Mouse (Mus musculus): ENCODE measurements around the gene Thbs2. TPM values are rescaled to one million over a fixed set of nuclear protein-coding genes. Genes with fewer than 3 reads are reported as not detected.
A peak's percentile ranks its signal among the peaks of the same experiment; 100 is the strongest.
"Not testable (repeated sequence)": the region's sequence is repeated elsewhere in the genome, so short reads cannot be mapped to it uniquely, and the experiment has no call there.

Gene Thbs2
- polyA plus RNA-seq, 1 experiment from 2014 or later = 2.2 TPM

DNA sequence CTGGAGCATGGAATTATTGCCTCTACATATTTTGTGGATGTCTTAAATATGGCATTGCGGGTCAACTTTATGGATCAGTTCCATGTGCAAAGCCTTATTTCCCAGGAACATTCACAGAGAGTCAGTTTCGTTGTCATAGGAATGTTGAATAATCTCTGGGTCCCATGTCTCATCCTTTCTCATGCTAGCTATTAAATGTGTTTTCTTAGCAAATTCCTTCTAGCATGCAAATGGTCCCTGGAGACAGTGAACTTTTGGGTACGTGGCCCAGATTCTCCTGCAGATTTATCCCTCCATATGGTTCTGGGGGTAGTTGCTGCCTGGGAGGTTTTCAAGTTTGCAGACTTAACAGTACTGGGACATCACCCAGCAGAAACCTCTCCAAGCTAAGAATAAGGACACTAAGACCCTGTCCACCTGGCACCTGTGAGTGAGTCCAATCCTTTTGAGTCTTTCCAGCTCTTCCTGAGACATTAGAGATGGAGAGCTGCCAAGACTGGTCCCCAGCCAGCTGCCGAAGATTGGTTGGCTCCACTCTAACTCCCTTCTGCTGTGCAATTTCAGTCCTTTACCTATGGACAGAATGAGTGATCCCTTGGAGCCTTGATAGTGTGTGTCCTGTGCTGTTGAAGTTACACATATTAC, 45.9 kb downstream of the Thbs2 start:
- DNase-seq (ENCODE audit: low spot score) (no peak), ATAC-seq (ENCODE audit: insufficient number of reproducible peaks, low FRiP score, low TSS enrichment, low read depth) (no peak)
- no peaks in the 10 kb centered on the region for H3K4me1 ChIP-seq (ENCODE audit: control insufficient read depth, insufficient read depth, low read length)
- H3K4me3 ChIP-seq (ENCODE audit: low read depth, low read length) = no peak overlapping the region
- no peaks in the 10 kb centered on the region for H3K36me3 ChIP-seq (ENCODE audit: control insufficient read depth, insufficient read depth, low read length)
- 83% methylated on average over 4 of the region's 4 CpGs for WGBS
- H3K9ac ChIP-seq (ENCODE audit: low read length) = no peak overlapping the region
- H3K27me3 ChIP-seq (ENCODE audit: control insufficient read depth, insufficient read depth, low read length) = no peaks in the 10 kb centered on the region
- no peak overlapping the region for H3K4me2 ChIP-seq (ENCODE audit: low read depth, severe bottlenecking)
- no peak overlapping the region for H3K27ac ChIP-seq (replicated peaks; ENCODE audit: low read depth, low read length)
- H3K9me3 ChIP-seq (ENCODE audit: control insufficient read depth, low read length) = no peaks in the 10 kb centered on the region

GRCm38 (mm10) chr17:14643996-14644395, 50.0 kb downstream of the Thbs2 start:
- Histone ChIP-seq H3K27me3 (ENCODE audit: control insufficient read depth, insufficient read depth, low read length) (no peaks in the 10 kb centered on the region), H3K4me3 (ENCODE audit: low read depth, low read length) (no peak overlapping the region), H3K27ac (replicated peaks; ENCODE audit: low read depth, low read length) (no peak overlapping the region), H3K9me3 (ENCODE audit: control insufficient read depth, low read length) (no peaks in the 10 kb centered on the region), H3K4me2 (ENCODE audit: low read depth, severe bottlenecking) (no peak overlapping the region), H3K9ac (ENCODE audit: low read length) (no peak overlapping the region), H3K36me3 (ENCODE audit: control insufficient read depth, insufficient read depth, low read length) (no peaks in the 10 kb centered on the region), H3K4me1 (ENCODE audit: control insufficient read depth, insufficient read depth, low read length) (no peaks in the 10 kb centered on the region)
- DNase-seq (ENCODE audit: low spot score) (no peak), ATAC-seq (ENCODE audit: insufficient number of reproducible peaks, low FRiP score, low TSS enrichment, low read depth) (no peak)
- WGBS = 76% methylated on average over 3 of the region's 3 CpGs

DNA sequence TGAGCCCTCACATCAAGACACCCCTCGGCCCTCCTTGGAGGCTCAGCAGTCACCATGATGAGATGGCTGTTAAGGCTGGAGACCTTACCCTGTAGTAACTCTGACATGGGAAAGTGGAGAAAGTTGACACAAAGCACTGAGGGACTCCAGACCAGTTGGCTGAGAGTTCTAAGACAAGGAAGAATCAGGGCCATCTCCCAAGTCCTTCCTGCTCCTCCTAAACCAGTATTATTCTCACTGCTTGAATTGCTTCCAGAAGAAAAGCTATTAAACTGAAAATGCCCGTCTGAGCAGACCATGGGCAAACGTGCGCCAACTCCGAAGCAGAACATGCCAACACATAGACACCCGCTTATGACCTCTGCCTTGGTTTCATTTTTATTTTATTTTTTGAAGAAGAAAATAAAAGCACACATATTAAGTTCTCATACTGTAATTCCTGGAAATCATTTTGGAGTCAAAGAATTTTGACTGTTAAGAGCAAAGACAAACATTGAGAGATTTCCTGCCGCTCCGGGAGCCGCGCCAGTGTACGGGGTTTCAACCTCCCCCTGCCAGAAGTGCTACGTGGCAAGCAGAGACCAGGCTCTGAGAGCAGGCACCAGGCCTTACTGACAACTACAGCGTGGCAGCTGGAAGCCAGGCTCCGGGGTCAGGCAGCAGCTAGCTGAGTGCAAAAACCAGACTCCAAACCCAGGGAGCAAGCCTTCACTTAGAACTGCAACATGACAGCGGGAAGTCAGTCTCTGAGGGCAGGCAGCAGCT, 53.5 kb downstream of the Thbs2 start:
- no peak for DNase-seq (ENCODE audit: low spot score)
- ATAC-seq (ENCODE audit: insufficient number of reproducible peaks, low FRiP score, low TSS enrichment, low read depth) = no peak
- Histone ChIP-seq H3K27me3 (ENCODE audit: control insufficient read depth, insufficient read depth, low read length) (no peaks in the 10 kb centered on the region), H3K4me1 (ENCODE audit: control insufficient read depth, insufficient read depth, low read length) (no peaks in the 10 kb centered on the region), H3K27ac (replicated peaks; ENCODE audit: low read depth, low read length) (no peak overlapping the region), H3K9ac (ENCODE audit: low read length) (no peak overlapping the region), H3K4me2 (ENCODE audit: low read depth, severe bottlenecking) (no peak overlapping the region), H3K9me3 (ENCODE audit: control insufficient read depth, low read length) (no peaks in the 10 kb centered on the region), H3K36me3 (ENCODE audit: control insufficient read depth, insufficient read depth, low read length) (no peaks in the 10 kb centered on the region), H3K4me3 (ENCODE audit: low read depth, low read length) (no peak overlapping the region)
- 86% methylated on average over 15 of the region's 15 CpGs for WGBS

DNA sequence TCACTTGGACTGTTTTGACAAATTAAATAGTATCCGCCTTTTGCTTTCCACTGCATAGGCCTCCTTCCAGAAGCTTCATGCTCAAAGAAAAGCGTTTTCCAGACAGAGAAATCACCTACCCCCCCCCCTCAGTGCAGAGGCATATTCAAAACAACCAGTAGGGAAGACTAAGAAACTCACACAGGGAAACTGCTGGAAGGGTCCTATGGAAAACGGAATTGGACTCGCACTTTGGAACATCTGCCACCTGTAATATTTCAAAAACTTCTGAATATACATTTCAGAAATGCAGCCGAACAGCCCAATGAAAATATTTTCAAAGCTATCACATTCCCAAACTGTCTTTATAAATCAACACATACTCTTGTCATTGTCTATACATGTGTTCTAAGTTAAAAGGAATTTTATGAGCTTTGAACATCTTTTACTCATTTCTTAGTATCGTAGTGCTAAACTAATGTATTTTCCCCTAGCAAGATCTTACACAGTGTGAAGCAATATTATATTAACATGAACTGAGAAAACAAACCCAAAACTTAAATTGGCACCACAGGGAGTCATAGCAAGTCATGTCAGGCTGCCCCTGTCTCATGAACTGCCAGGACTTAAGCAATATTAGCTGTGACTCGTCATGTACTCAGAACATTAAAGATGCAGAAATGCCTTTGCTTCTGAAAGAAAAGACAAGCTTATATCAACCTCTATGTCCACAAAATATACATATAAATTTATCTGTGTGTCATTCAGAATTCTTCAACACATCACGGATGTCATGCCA, 58.3 kb downstream of the Thbs2 start:
- 88% methylated on average over 8 of the region's 8 CpGs for WGBS
- H3K9me3 ChIP-seq (ENCODE audit: control insufficient read depth, low read length) = no peaks in the 10 kb centered on the region
- H3K27me3 ChIP-seq (ENCODE audit: control insufficient read depth, insufficient read depth, low read length) = no peaks in the 10 kb centered on the region
- no peak overlapping the region for H3K4me3 ChIP-seq (ENCODE audit: low read depth, low read length)
- no peak for DNase-seq (ENCODE audit: low spot score)
- H3K36me3 ChIP-seq (ENCODE audit: control insufficient read depth, insufficient read depth, low read length) = no peaks in the 10 kb centered on the region
- no peak overlapping the region for H3K9ac ChIP-seq (ENCODE audit: low read length)
- H3K4me2 ChIP-seq (ENCODE audit: low read depth, severe bottlenecking) = no peak overlapping the region
- no peak for ATAC-seq (ENCODE audit: insufficient number of reproducible peaks, low FRiP score, low TSS enrichment, low read depth)
- H3K27ac ChIP-seq (replicated peaks; ENCODE audit: low read depth, low read length) = no peak overlapping the region
- H3K4me1 ChIP-seq (ENCODE audit: control insufficient read depth, insufficient read depth, low read length) = no peaks in the 10 kb centered on the region

GRCm38 (mm10) chr17:14628901-14629300, 65.1 kb downstream of the Thbs2 start:
- no peak overlapping the region for H3K4me3 ChIP-seq (ENCODE audit: low read depth, low read length)
- no peak overlapping the region for H3K27ac ChIP-seq (replicated peaks; ENCODE audit: low read depth, low read length)
- no peak overlapping the region for H3K9ac ChIP-seq (ENCODE audit: low read length)
- H3K4me1 ChIP-seq (ENCODE audit: control insufficient read depth, insufficient read depth, low read length) = 0 out of 2 replicates have a peak, but pooled peaks cover 3% of the 10 kb centered on the region
- 79% methylated on average over 4 of the region's 4 CpGs for WGBS
- no peak for DNase-seq (ENCODE audit: low spot score)
- H3K36me3 ChIP-seq (ENCODE audit: control insufficient read depth, insufficient read depth, low read length) = no peaks in the 10 kb centered on the region
- H3K4me2 ChIP-seq (ENCODE audit: low read depth, severe bottlenecking) = no peak overlapping the region
- no peaks in the 10 kb centered on the region for H3K9me3 ChIP-seq (ENCODE audit: control insufficient read depth, low read length)
- no peaks in the 10 kb centered on the region for H3K27me3 ChIP-seq (ENCODE audit: control insufficient read depth, insufficient read depth, low read length)
- no peak for ATAC-seq (ENCODE audit: insufficient number of reproducible peaks, low FRiP score, low TSS enrichment, low read depth)

GRCm38 (mm10) chr17:14627828-14628338, 66.2 kb downstream of the Thbs2 start:
- Histone ChIP-seq H3K4me1 (ENCODE audit: control insufficient read depth, insufficient read depth, low read length) (0 out of 2 replicates have a peak, but pooled peaks cover 3% of the 10 kb centered on the region), H3K27ac (replicated peaks; ENCODE audit: low read depth, low read length) (no peak overlapping the region), H3K27me3 (ENCODE audit: control insufficient read depth, insufficient read depth, low read length) (no peaks in the 10 kb centered on the region), H3K4me3 (ENCODE audit: low read depth, low read length) (no peak overlapping the region), H3K9ac (ENCODE audit: low read length) (no peak overlapping the region), H3K36me3 (ENCODE audit: control insufficient read depth, insufficient read depth, low read length) (no peaks in the 10 kb centered on the region), H3K4me2 (ENCODE audit: low read depth, severe bottlenecking) (no peak overlapping the region), H3K9me3 (ENCODE audit: control insufficient read depth, low read length) (no peaks in the 10 kb centered on the region)
- ATAC-seq (ENCODE audit: insufficient number of reproducible peaks, low FRiP score, low TSS enrichment, low read depth) = no peak
- 89% methylated on average over 12 of the region's 12 CpGs for WGBS
- DNase-seq (ENCODE audit: low spot score) = no peak

DNA sequence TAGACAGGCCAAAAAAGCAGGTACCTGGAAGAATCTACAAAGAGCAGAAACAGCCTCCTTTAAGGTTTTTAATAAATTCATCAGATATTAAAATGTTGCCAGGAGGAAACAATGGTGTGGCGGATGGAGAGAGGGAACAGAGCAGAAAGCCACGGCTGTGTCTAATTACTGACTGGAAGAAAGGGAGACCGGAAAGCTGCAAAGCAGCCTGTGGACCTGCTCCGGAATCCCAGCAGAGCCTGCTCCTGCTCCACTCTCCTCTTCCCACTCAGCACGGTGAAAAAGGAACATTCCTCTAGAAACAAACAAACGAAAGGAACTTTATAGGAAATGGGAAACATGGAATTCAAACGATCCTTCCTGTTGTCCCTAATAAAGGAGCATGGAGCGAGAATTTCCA, 69.6 kb downstream of the Thbs2 start:
- peak; percentile 48 for DNase-seq (ENCODE audit: low spot score)
- Histone ChIP-seq H3K4me3 (ENCODE audit: low read depth, low read length) (no peak overlapping the region), H3K9ac (ENCODE audit: low read length) (no peak overlapping the region; the same call in 1 of the 2 replicates)

DNA sequence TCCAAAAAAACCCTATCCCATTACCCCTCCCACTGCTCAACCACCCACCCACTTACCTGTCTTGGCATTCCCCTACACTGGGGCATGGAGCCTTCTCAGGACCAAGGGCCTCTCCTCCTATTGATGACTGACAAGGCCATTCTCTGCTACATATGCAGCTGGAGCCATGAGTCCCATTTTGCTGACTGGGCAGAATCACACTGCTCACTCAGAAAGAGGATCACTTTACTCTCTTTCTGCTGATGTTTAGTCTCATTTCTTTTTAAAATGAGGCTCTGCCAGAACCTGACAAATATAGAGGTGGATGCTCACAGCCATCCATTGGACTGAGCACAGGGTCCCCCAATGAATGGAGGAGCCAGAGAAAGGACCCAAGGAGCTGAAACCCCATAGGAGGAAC, 73.0 kb downstream of the Thbs2 start:
- ATAC-seq (ENCODE audit: insufficient number of reproducible peaks, low FRiP score, low TSS enrichment, low read depth); H3K4me1 ChIP-seq (ENCODE audit: control insufficient read depth, insufficient read depth, low read length); H3K4me2 ChIP-seq (ENCODE audit: low read depth, severe bottlenecking); H3K36me3 ChIP-seq (ENCODE audit: control insufficient read depth, insufficient read depth, low read length); H3K27me3 ChIP-seq (ENCODE audit: control insufficient read depth, insufficient read depth, low read length); H3K9ac ChIP-seq (ENCODE audit: low read length); H3K27ac ChIP-seq (replicated peaks; ENCODE audit: low read depth, low read length); H3K9me3 ChIP-seq (ENCODE audit: control insufficient read depth, low read length); DNase-seq (ENCODE audit: low spot score); H3K4me3 ChIP-seq (ENCODE audit: low read depth, low read length): not testable (repeated sequence)

More for the DNA sequence above, 69.6 kb downstream of the Thbs2 start:
- H3K9me3 ChIP-seq (ENCODE audit: control insufficient read depth, low read length) = no peaks in the 10 kb centered on the region
- H3K4me2 ChIP-seq (ENCODE audit: low read depth, severe bottlenecking) = no peak overlapping the region
- no peaks in the 10 kb centered on the region for H3K27me3 ChIP-seq (ENCODE audit: control insufficient read depth, insufficient read depth, low read length)
- peak overlapping the region; percentile 42; the same call in 1 of the 2 replicates for H3K27ac ChIP-seq (replicated peaks; ENCODE audit: low read depth, low read length)
- ATAC-seq (ENCODE audit: insufficient number of reproducible peaks, low FRiP score, low TSS enrichment, low read depth) = 0 out of 2 replicates have a peak, but pooled peaks have one; percentile 51
- WGBS = 26% methylated on average over 8 of the region's 8 CpGs
- H3K4me1 ChIP-seq (ENCODE audit: control insufficient read depth, insufficient read depth, low read length) = 0 out of 2 replicates have a peak, but pooled peaks cover 3% of the 10 kb centered on the region
- H3K36me3 ChIP-seq (ENCODE audit: control insufficient read depth, insufficient read depth, low read length) = no peaks in the 10 kb centered on the region
